Mouse (Mus musculus): ENCODE results near the gene Polr1b. TPM values are rescaled to one million over a fixed set of nuclear protein-coding genes. Genes with fewer than 3 reads are reported as not detected.

The Polr1b gene
- polyA plus RNA-seq, 1 experiment from 2014 or later: 26.8 TPM

DNA sequence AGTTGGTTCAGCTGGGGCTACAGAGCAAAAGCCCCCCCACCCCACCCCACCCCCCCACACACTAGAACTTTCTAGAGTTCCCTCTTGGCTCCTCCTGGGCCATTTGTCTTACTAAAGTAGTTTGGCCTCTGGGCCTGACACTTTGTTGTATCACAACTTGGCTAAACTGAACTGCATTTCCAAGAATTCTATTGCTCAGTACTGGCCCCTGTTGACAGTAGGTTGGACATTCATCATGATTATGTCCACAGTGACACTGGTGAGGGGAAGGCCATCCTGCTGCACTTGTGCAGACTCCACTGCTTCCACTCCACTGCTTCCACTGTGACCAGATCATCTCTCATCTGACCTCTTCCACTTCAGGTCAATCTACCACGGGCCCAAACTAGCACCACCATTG is 52.0 kb downstream of the Polr1b start:
- Histone ChIP-seq H3K4me1 (ENCODE audit: control insufficient read depth, insufficient read depth, low read length) (no peaks in the 10 kb centered on the region), H3K27ac (ENCODE audit: low read length) (no peak overlapping the region), H3K36me3 (ENCODE audit: control insufficient read depth, insufficient read depth, low read length) (no peaks in the 10 kb centered on the region), H3K4me2 (replicated peaks; ENCODE audit: low read depth, low read length) (no peak overlapping the region), H3K4me3 (ENCODE audit: low read depth, low read length) (no peak overlapping the region), H3K9ac (replicated peaks; ENCODE audit: low read depth, low read length) (no peak overlapping the region), H3K9me3 (ENCODE audit: control insufficient read depth, low read depth, low read length) (no peaks in the 10 kb centered on the region), H3K27me3 (ENCODE audit: control insufficient read depth, insufficient read depth, low read length) (no peaks in the 10 kb centered on the region)
- ATAC-seq (ENCODE audit: insufficient number of reproducible peaks, insufficient read depth, low FRiP score, low read depth): no peak
- WGBS: 43% methylated on average over 1 of the region's 1 CpGs

DNA sequence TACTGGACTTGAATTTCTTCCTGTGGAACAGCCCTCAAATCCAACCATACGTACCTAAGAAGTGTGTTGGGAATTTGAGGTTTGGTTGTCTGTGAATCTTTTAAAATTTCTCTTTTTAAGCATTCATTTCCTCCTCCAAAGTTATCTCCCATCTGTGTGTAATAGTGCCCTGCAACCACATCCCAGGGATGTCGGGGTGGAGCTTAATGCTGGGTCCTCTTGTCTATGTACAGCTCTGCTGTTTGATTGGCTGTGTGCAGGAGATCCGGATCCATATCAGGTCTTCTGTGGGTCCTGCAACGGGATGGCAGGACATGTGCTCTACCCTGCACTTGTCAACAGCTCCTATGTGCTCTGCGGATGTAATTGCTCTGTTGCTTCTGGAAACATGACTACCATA is 64.0 kb downstream of the Polr1b start:
- H3K9ac ChIP-seq (replicated peaks; ENCODE audit: low read depth, low read length): no peak overlapping the region
- 72% methylated on average over 5 of the region's 5 CpGs for WGBS
- no peak overlapping the region for H3K4me3 ChIP-seq (ENCODE audit: low read depth, low read length)
- ATAC-seq (ENCODE audit: insufficient number of reproducible peaks, insufficient read depth, low FRiP score, low read depth): no peak
- no peak overlapping the region for H3K27ac ChIP-seq (ENCODE audit: low read length)
- no peaks in the 10 kb centered on the region for H3K27me3 ChIP-seq (ENCODE audit: control insufficient read depth, insufficient read depth, low read length)
- no peaks in the 10 kb centered on the region for H3K36me3 ChIP-seq (ENCODE audit: control insufficient read depth, insufficient read depth, low read length)
- no peaks in the 10 kb centered on the region for H3K4me1 ChIP-seq (ENCODE audit: control insufficient read depth, insufficient read depth, low read length)
- H3K4me2 ChIP-seq (replicated peaks; ENCODE audit: low read depth, low read length): no peak overlapping the region
- H3K9me3 ChIP-seq (ENCODE audit: control insufficient read depth, low read depth, low read length): no peaks in the 10 kb centered on the region

DNA sequence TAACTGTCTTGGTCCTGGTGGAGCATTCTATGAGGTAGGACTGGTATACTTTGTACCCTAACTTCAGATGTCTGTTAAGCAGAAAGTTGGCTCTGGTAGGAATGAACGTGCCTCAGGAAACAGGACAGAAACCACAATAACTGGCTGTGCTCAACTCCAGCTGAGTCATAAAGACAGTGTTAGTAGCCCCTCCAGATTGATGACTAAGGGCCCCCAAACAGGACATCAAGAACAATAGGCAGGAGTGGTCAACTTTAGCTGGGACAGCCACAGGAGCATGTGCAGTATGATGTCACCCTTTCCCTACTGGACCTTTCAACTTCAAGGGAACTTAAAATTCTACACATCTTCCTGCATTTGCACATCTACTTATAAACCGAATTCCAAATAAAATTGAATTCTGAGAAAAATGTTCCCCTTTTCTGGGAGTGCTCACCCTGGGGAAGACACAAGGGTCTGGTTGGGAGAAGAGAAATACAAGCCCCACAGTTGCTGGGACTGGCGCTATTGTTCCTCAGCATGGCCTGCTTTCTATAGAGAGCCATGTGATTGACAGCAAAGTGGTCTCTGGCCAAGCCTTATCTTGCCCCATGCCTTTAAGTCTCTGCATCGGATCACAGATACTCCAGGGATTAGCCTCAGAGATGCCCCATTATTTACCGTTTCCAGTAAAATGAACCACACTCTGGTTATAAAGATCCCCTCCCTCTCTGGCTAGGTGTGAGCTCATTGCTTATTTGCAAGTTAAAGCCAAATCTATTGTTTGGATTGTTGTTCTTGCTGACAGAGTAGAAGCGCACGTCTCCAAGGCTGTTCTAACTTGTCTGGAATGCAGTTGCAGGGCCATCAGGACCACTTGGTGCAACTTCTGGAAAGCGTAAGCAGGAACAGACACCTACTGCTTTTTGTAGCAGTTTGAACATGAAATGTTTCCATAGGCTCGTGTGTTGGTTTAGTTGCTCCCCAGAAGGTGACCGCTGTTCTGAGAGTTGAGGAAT is 66.0 kb downstream of the Polr1b start:
- ATAC-seq (ENCODE audit: insufficient number of reproducible peaks, insufficient read depth, low FRiP score, low read depth): no peak
- WGBS: 69% methylated on average over 10 of the region's 10 CpGs
- H3K9ac ChIP-seq (replicated peaks; ENCODE audit: low read depth, low read length): no peak overlapping the region

DNA sequence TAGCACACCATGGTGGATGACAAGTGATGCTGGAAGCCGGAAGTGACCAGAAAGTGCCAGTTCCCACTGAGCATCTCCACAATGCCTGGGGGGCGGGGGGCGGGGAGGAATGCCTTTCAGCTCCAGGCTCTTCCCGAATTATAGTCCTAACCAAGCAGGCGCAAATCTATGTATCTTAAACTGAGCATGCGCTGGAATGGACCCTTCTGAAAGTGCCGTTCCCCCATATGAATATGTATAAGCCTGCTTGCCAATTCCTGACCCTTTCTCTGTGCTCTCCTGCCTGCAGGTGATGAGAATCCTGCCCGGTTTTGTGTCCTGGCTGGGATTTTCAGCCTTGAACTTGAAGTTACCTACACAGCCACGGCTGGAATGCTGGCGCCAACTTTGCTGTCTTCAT is 72.6 kb downstream of the Polr1b start:
- H3K4me1 ChIP-seq (ENCODE audit: control insufficient read depth, insufficient read depth, low read length): no peaks in the 10 kb centered on the region
- H3K27me3 ChIP-seq (ENCODE audit: control insufficient read depth, insufficient read depth, low read length): no peaks in the 10 kb centered on the region
- WGBS: 45% methylated on average over 10 of the region's 10 CpGs
- no peak overlapping the region for H3K4me2 ChIP-seq (replicated peaks; ENCODE audit: low read depth, low read length)
- no peak overlapping the region for H3K4me3 ChIP-seq (ENCODE audit: low read depth, low read length)
- H3K9ac ChIP-seq (replicated peaks; ENCODE audit: low read depth, low read length): no peak overlapping the region
- no peak overlapping the region for H3K27ac ChIP-seq (ENCODE audit: low read length)
- no peak for ATAC-seq (ENCODE audit: insufficient number of reproducible peaks, insufficient read depth, low FRiP score, low read depth)
- no peaks in the 10 kb centered on the region for H3K9me3 ChIP-seq (ENCODE audit: control insufficient read depth, low read depth, low read length)
- no peaks in the 10 kb centered on the region for H3K36me3 ChIP-seq (ENCODE audit: control insufficient read depth, insufficient read depth, low read length)

More for the DNA sequence above, 66.0 kb downstream of the Polr1b start:
- Histone ChIP-seq H3K4me1 (ENCODE audit: control insufficient read depth, insufficient read depth, low read length) (no peaks in the 10 kb centered on the region), H3K27me3 (ENCODE audit: control insufficient read depth, insufficient read depth, low read length) (no peaks in the 10 kb centered on the region), H3K27ac (ENCODE audit: low read length) (no peak overlapping the region), H3K4me3 (ENCODE audit: low read depth, low read length) (no peak overlapping the region), H3K36me3 (ENCODE audit: control insufficient read depth, insufficient read depth, low read length) (no peaks in the 10 kb centered on the region), H3K9me3 (ENCODE audit: control insufficient read depth, low read depth, low read length) (no peaks in the 10 kb centered on the region), H3K4me2 (replicated peaks; ENCODE audit: low read depth, low read length) (no peak overlapping the region)

DNA sequence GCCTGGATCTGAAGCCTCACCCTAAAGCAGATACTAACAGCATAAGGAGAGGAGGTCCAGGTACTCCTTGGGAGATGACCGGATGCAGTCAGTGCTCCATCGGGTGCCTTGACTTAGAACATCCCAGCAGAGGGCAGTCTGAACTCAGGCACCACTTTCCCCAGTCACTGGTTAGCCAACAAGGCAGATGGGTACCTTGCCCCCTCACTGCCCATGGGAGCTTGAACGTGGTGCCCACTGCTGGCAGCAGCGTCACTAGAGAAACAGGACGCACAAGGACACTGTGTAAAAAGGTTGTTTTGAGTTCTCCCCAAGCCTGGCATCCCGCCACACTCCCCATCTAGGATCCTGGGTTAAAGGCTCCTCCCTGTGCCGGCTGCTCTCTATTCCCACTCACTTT is 73.7 kb downstream of the Polr1b start:
- H3K27ac ChIP-seq (ENCODE audit: low read length): no peak overlapping the region
- no peaks in the 10 kb centered on the region for H3K9me3 ChIP-seq (ENCODE audit: control insufficient read depth, low read depth, low read length)
- no peak for ATAC-seq (ENCODE audit: insufficient number of reproducible peaks, insufficient read depth, low FRiP score, low read depth)
- H3K27me3 ChIP-seq (ENCODE audit: control insufficient read depth, insufficient read depth, low read length): no peaks in the 10 kb centered on the region
- H3K4me3 ChIP-seq (ENCODE audit: low read depth, low read length): no peak overlapping the region
- WGBS: 41% methylated on average over 7 of the region's 7 CpGs
- no peak overlapping the region for H3K9ac ChIP-seq (replicated peaks; ENCODE audit: low read depth, low read length)
- H3K4me1 ChIP-seq (ENCODE audit: control insufficient read depth, insufficient read depth, low read length): no peaks in the 10 kb centered on the region
- no peak overlapping the region for H3K4me2 ChIP-seq (replicated peaks; ENCODE audit: low read depth, low read length)
- no peaks in the 10 kb centered on the region for H3K36me3 ChIP-seq (ENCODE audit: control insufficient read depth, insufficient read depth, low read length)

DNA sequence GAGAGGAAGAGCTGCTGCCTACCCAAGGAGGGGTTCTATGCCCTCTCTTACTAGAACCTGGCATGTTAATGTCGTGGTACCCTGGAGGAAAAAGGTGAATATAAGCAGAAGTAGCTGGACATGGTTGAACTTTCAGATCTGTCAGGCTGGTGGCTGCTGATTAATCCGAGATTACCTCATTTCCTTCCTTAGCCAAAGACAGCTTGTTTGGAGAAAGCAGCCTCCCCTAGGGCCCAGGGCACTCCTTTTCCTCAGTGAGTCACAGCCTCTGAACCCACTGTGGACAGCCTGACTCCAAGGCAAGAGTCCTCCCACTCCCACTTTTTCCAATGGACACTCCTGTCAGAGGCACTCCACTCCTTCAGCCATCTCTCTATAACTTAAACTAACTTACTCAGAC is 74.8 kb downstream of the Polr1b start:
- WGBS: 57% methylated on average over 2 of the region's 2 CpGs
- H3K4me2 ChIP-seq (replicated peaks; ENCODE audit: low read depth, low read length): no peak overlapping the region
- no peak overlapping the region for H3K4me3 ChIP-seq (ENCODE audit: low read depth, low read length)
- no peak for ATAC-seq (ENCODE audit: insufficient number of reproducible peaks, insufficient read depth, low FRiP score, low read depth)
- H3K4me1 ChIP-seq (ENCODE audit: control insufficient read depth, insufficient read depth, low read length): no peaks in the 10 kb centered on the region
- H3K9me3 ChIP-seq (ENCODE audit: control insufficient read depth, low read depth, low read length): no peaks in the 10 kb centered on the region
- no peak overlapping the region for H3K27ac ChIP-seq (ENCODE audit: low read length)
- no peak overlapping the region for H3K9ac ChIP-seq (replicated peaks; ENCODE audit: low read depth, low read length)
- H3K36me3 ChIP-seq (ENCODE audit: control insufficient read depth, insufficient read depth, low read length): no peaks in the 10 kb centered on the region
- H3K27me3 ChIP-seq (ENCODE audit: control insufficient read depth, insufficient read depth, low read length): no peaks in the 10 kb centered on the region

Other genes starting within 250 kb of the Polr1b start
- gene Fbln7, start 238.0 kb upstream of the Polr1b start, polyA plus RNA-seq (2014; fragmentation: Nextera tagmentation; extraction: Ambion mirVana): 2.9 and 3.4 TPM in 2 replicates
- gene Zc3h8, start 156.9 kb upstream of the Polr1b start, polyA plus RNA-seq (2014; fragmentation: Nextera tagmentation; extraction: Ambion mirVana): 8.1 and 9.0 TPM in 2 replicates
- gene Zc3h6, start 133.6 kb upstream of the Polr1b start, polyA plus RNA-seq (2014; fragmentation: Nextera tagmentation; extraction: Ambion mirVana): 2.6 TPM in 2 replicates
- gene Gm10762, start 133.3 kb upstream of the Polr1b start, polyA plus RNA-seq (2014; fragmentation: Nextera tagmentation; extraction: Ambion mirVana): 15.6 and 18.1 TPM in 2 replicates
- gene Vinac1, start 52.8 kb upstream of the Polr1b start, polyA plus RNA-seq (2014; fragmentation: Nextera tagmentation; extraction: Ambion mirVana): 0.21 and 0.22 TPM in 2 replicates
- 22.2 and 24.8 TPM in 2 replicates for gene Ttl, start 35.1 kb upstream of the Polr1b start, polyA plus RNA-seq (2014; fragmentation: Nextera tagmentation; extraction: Ambion mirVana)
- 26.0 and 26.7 TPM in 2 replicates for gene Chchd5, start 28.7 kb downstream of the Polr1b start, polyA plus RNA-seq (2014; fragmentation: Nextera tagmentation; extraction: Ambion mirVana)
- gene Slc20a1, start 97.8 kb downstream of the Polr1b start, polyA plus RNA-seq (2014; fragmentation: Nextera tagmentation; extraction: Ambion mirVana): 34.4 and 35.6 TPM in 2 replicates
- 56.8 and 62.2 TPM in 2 replicates for gene Ckap2l, start 196.2 kb downstream of the Polr1b start, polyA plus RNA-seq (2014; fragmentation: Nextera tagmentation; extraction: Ambion mirVana)
- gene Il1a, start 209.0 kb downstream of the Polr1b start, polyA plus RNA-seq (2014; fragmentation: Nextera tagmentation; extraction: Ambion mirVana): not detected in 2 replicates